Mouse (Mus musculus) mouse trophoblast stem cell (cell line): ENCODE results near the gene Usp9y.

Source experiments
- in situ Hi-C, 2 experiments: fragments of 300-500 bp; cut with MseI, MboI; formaldehyde crosslinking; loops; 2 replicates in 1 of 2; 3 replicates in 1 of 2; pipeline ENCODE4 v1.15.1; 2025

The Usp9y gene

DNA sequence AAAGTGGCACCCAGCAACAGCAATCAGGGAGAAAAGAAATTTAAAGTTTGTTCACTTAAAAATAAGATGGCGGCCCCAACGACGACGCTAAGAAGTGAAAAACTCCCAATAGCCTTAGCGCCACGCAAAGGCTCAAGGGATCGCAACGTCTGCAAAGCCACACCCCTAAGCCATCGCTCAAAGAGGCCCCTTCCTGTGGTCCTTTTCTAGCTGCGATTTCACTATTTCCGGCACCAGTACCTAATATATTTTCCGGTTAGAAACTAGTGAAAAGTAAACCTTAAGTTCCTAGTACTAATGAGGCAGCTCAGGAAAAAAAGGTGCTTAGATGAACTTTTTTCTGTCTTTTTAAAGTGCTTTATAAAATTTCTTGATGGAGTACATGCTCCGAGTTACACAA, at the start of gene Usp9y:
Gene Usp9y, minus strand, starts transcription at position 101 of the 400 bp plus-strand sequence.
- in situ Hi-C loops = no loop called here

DNA sequence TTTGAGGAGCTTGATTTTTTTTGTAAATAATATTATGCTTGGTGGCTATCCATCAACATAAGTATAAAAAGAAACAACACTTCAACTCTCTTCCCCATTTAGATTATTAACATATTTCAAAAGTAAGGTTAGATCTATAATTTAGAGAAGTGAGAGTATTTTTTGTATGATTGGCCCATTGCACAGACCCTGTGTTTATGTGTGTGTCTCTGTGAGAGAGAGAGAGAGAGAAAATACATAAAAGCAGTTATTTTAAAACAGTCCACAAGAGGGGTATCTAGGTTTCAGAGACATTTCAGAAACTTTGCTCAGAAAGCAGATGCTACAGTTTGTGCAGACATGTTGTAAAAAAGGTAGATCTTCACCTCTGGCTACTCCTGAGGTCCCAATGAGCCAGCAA, 165.9 kb downstream of the Usp9y start:
- in situ Hi-C loops = no loop called here

DNA sequence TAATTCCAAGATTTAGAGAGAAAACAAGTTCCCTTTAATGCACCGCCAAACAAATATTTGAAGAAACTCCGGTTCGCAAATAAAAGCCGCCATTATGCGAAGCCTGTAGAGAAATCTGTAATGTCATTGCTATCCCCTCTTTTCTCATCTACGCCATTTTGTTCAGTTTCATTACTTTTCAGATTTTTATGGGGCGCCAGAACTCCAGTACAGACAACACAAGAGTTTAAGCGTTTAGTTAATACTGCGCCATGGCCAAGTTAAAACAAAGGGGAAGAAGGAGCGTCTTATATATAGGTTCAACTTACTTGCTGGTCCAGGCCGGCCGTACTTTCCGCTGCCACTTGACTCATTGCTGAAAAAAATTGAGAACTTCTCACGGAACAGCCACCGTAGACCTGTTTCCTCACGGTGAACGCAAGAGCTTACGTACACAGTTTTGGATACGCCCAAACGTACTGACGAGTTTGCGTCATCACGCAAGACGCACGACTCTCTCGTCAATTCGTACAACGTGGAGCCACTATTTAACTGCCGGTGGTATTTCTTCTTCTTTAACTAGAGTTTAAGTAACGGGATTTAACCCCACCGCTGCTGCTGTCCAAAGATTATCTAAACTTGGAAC, 173.3 kb downstream of the Usp9y start, which contains the start of gene Ddx3y:
Gene Ddx3y, minus strand, starts transcription at position 459 of the 625 bp plus-strand sequence.
- in situ Hi-C loops = no loop called here

DNA sequence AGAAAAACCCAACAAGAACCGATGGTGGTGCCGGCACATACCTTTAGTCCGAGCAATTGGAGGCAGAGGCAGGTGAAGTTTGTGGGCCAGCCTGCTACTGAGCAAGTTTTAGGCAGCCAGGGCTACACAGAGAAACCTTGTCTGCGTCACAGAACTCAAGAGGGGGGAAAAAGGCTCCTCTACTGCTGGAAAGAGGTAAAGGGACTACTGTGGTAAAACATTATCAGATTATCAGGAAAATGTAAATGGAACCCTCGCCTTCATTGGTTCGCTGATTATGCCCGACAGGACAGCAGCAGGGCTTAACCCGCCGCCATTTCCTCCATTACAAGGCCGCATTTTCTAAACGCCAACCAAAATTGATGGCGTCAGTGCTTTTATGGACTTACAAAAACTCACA, 173.8 kb downstream of the Usp9y start:
- in situ Hi-C loops = no loop called here
